Mouse (Mus musculus): ENCODE data around the gene Tifab. TPM values are rescaled to one million over a fixed set of nuclear protein-coding genes. Genes with fewer than 3 reads are reported as not detected.

The Tifab gene
- total and polyA plus RNA-seq, 2 experiments: 1.1 to 1.9 TPM

DNA sequence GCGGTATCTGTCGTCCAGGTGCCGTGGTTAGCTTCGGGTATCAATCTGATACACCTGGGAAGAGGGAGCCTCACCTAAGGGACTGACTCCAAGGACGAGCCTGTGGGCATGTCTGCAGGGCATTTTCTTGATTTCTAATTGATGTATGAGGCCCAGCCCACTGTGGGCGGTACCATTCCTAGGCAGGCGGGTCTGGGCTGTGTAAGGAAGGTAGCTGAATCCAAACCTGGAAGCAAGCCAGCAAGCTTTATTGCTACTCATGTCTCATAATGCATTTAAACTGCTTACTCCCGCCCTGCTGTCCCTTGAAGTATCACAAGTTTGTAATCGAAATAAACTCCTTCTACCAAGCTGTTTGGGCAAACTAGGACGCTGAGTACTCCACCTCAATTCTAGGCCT is 53.1 kb downstream of the Tifab start:
- TF ChIP-seq CTCF (IDR thresholded peaks at IDR 0.05; ENCODE audit: low read depth, low read length) (no peak), POLR2A (IDR thresholded peaks at IDR 0.05; ENCODE audit: extremely low read depth, insufficient read depth, low read length) (no peak)
- 96% methylated on average over 10 of the region's 10 CpGs for whole genome bisulfite sequencing
- no peak for DNase-seq (ENCODE audit: extremely low read depth, low read depth, low spot score)
- H3K4me3 ChIP-seq (ENCODE audit: insufficient read depth, low read depth, low read length): no peak overlapping the region
- peaks cover 8% of the 10 kb centered on the region for H3K36me3 ChIP-seq (ENCODE audit: control insufficient read depth, insufficient read depth, low read length)
- no peak overlapping the region for H3K27ac ChIP-seq (replicated peaks; ENCODE audit: insufficient read depth, low read depth, low read length)
- no peaks in the 10 kb centered on the region for H3K4me1 ChIP-seq (ENCODE audit: control insufficient read depth, insufficient read depth, low read length)
- H3K9ac ChIP-seq (ENCODE audit: low read depth, low read length): no peak overlapping the region
- H3K27me3 ChIP-seq (ENCODE audit: control insufficient read depth, insufficient read depth, low read length): no peaks in the 10 kb centered on the region
- H3K79me2 ChIP-seq (ENCODE audit: control insufficient read depth, insufficient read depth, low read length): peaks cover 26% of the 10 kb centered on the region

Other genes starting within 250 kb of the Tifab start
- 52.7 and 56.2 TPM in 2 replicates for gene H2afy, start 42.5 kb downstream of the Tifab start, total RNA-seq (2014; rRNA removed)
- gene H2afy, start 42.5 kb downstream of the Tifab start, polyA plus RNA-seq (2012; rRNA removed): 65.9 and 73.6 TPM in 2 replicates
- not detected in 2 replicates for gene Neurog1, start 73.3 kb upstream of the Tifab start, total RNA-seq (2014; rRNA removed)
- gene Neurog1, start 73.3 kb upstream of the Tifab start, polyA plus RNA-seq (2012; rRNA removed): not detected in 2 replicates
- gene Cxcl14, start 117.7 kb upstream of the Tifab start, total RNA-seq (2014; rRNA removed): 0.20 and 0.46 TPM in 2 replicates
- 2.2 and 2.6 TPM in 2 replicates for gene Cxcl14, start 117.7 kb upstream of the Tifab start, polyA plus RNA-seq (2012; rRNA removed)
- not detected in 2 replicates for gene Gm3045, start 247.7 kb upstream of the Tifab start, total RNA-seq (2014; rRNA removed)
- not detected in 2 replicates for gene Gm3045, start 247.7 kb upstream of the Tifab start, polyA plus RNA-seq (2012; rRNA removed)

All from liver, adult 2 months (tissue).